Mouse (Mus musculus) CH12.LX (cell line): ENCODE measurements around the gene Gm13030. TPM values are rescaled to one million over a fixed set of nuclear protein-coding genes. Genes with fewer than 3 reads are reported as not detected.
A peak's percentile ranks its signal among the peaks of the same experiment; 100 is the strongest.

Experiments
- DNase-seq: peaks from one replicate; pipeline ENCODE4 v3.0.0-alpha.2; 2013; ENCODE audit errors: extremely low read depth
- H3K27ac ChIP-seq: 2 replicates; pipeline ENCODE4 v1.5.1; 2012; ENCODE audit warnings: low read depth, mild to moderate bottlenecking, control low read depth, moderate library complexity; ENCODE audit not compliant: insufficient read depth
- H3K27me3 ChIP-seq: replicated peaks from 2 replicates; pipeline ENCODE3; 2012; ENCODE audit warnings: inconsistent platforms
- H3K36me3 ChIP-seq, 2 experiments: replicated peaks in 1 of 2; 2 replicates each; pipeline versions ENCODE3 to v1.6.1; 2012; ENCODE audit warnings: inconsistent platforms in 1 of 2, low read length in 1 of 2, mild to moderate bottlenecking in 1 of 2, mixed read lengths in 1 of 2, moderate library complexity in 1 of 2; ENCODE audit not compliant: control insufficient read depth in 1 of 2, insufficient read depth in 1 of 2
- H3K4me1 ChIP-seq, 2 experiments: 2 replicates each; pipeline ENCODE4 v1.6.1; 2012; ENCODE audit warnings: inconsistent platforms in 1 of 2, moderate library complexity in 1 of 2; ENCODE audit not compliant: insufficient read depth in 2 of 2, control insufficient read depth in 1 of 2
- H3K4me2 ChIP-seq: 2 replicates; pipeline ENCODE4 v1.6.1; 2012; ENCODE audit warnings: low read depth, mild to moderate bottlenecking, control low read depth; ENCODE audit not compliant: poor library complexity, insufficient read depth, severe bottlenecking
- H3K4me3 ChIP-seq, 3 experiments: fragments of 150-350 bp in 1 of 3; sonication (generic) in 1 of 3; replicated peaks in 1 of 3; 2 replicates each; pipeline versions ENCODE3 to v1.5.1; 2011 to 2012; ENCODE audit warnings: low read depth in 2 of 3, low read length in 2 of 3, mild to moderate bottlenecking in 2 of 3, moderate library complexity in 2 of 3, control low read depth in 1 of 3, improper control_type of control experiment in 1 of 3, inconsistent platforms in 1 of 3, mixed read lengths in 1 of 3; ENCODE audit not compliant: poor library complexity in 1 of 3
- H3K79me2 ChIP-seq: replicated peaks from 2 replicates; pipeline ENCODE4 v1.6.1; 2012; ENCODE audit warnings: mild to moderate bottlenecking, moderate library complexity; ENCODE audit not compliant: control insufficient read depth, poor library complexity, insufficient read depth, severe bottlenecking; ENCODE audit errors: extremely low read depth
- H3K9ac ChIP-seq: 2 replicates; pipeline ENCODE4 v1.6.1; 2012; ENCODE audit warnings: low read depth, mild to moderate bottlenecking, control low read depth, moderate library complexity; ENCODE audit not compliant: insufficient read depth
- H3K9me3 ChIP-seq: replicated peaks from 2 replicates; pipeline ENCODE3; 2012; ENCODE audit warnings: low read length, inconsistent platforms, mixed read lengths
- BHLHE40 ChIP-seq: IDR thresholded peaks from 2 replicates; pipeline ENCODE4 v1.6.1; 2011; ENCODE audit warnings: mild to moderate bottlenecking, low read depth, low read length, improper control_type of control experiment
- CHD1 ChIP-seq: IDR thresholded peaks from 2 replicates; pipeline ENCODE4 v1.6.1; 2012; ENCODE audit warnings: low read depth, low read length, improper control_type of control experiment, inconsistent platforms
- CHD2 ChIP-seq: IDR thresholded peaks from 2 replicates; pipeline ENCODE4 v1.6.1; 2011; ENCODE audit warnings: low read length, improper control_type of control experiment
- ELF1 ChIP-seq: IDR thresholded peaks from 2 replicates; pipeline ENCODE4 v1.6.1; 2014; ENCODE audit warnings: low read depth, mild to moderate bottlenecking, inconsistent platforms, low read length, improper control_type of control experiment
- EP300 ChIP-seq: IDR thresholded peaks from 2 replicates; pipeline ENCODE4 v1.6.1; 2011; ENCODE audit warnings: low read length, improper control_type of control experiment
- HCFC1 ChIP-seq: IDR thresholded peaks from 2 replicates; pipeline ENCODE4 v1.6.1; 2012; ENCODE audit warnings: low read depth, mild to moderate bottlenecking, inconsistent platforms, low read length, improper control_type of control experiment
- IRF4 ChIP-seq: IDR thresholded peaks from 2 replicates; pipeline ENCODE4 v1.6.1; 2014; ENCODE audit warnings: low read depth, mild to moderate bottlenecking, inconsistent platforms, low read length, improper control_type of control experiment
- KAT2A ChIP-seq: IDR thresholded peaks from 2 replicates; pipeline ENCODE4 v1.6.1; 2012; ENCODE audit warnings: low read length, improper control_type of control experiment, inconsistent platforms; ENCODE audit not compliant: insufficient replicate concordance
- MEF2A ChIP-seq: IDR thresholded peaks from 2 replicates; pipeline ENCODE4 v1.6.1; 2014; ENCODE audit warnings: low read depth, mild to moderate bottlenecking, inconsistent platforms, low read length, improper control_type of control experiment, borderline replicate concordance
- MXI1 ChIP-seq: IDR thresholded peaks from 2 replicates; pipeline ENCODE4 v1.6.1; 2011; ENCODE audit warnings: mild to moderate bottlenecking, low read depth, low read length, improper control_type of control experiment
- MYC ChIP-seq: IDR thresholded peaks from 2 replicates; pipeline ENCODE4 v1.6.1; 2011; ENCODE audit warnings: low read depth, mild to moderate bottlenecking, improper control_type of control experiment, low read length
- NELFE ChIP-seq: IDR thresholded peaks from 2 replicates; pipeline ENCODE4 v1.6.1; 2011; ENCODE audit warnings: low read depth, low read length, improper control_type of control experiment
- NRF1 ChIP-seq: IDR thresholded peaks from 2 replicates; pipeline ENCODE4 v1.6.1; 2014; ENCODE audit warnings: low read depth, mild to moderate bottlenecking, inconsistent platforms, low read length, improper control_type of control experiment, moderate library complexity
- POLR2A ChIP-seq: IDR thresholded peaks from 2 replicates; pipeline ENCODE4 v1.6.1; 2011; ENCODE audit warnings: low read depth, mild to moderate bottlenecking, improper control_type of control experiment, low read length
- POLR2AphosphoS2 ChIP-seq: IDR thresholded peaks from 2 replicates; pipeline ENCODE4 v1.6.1; 2011; ENCODE audit warnings: low read depth, low read length, improper control_type of control experiment
- RAD21 ChIP-seq: IDR thresholded peaks from 2 replicates; pipeline ENCODE4 v1.6.1; 2011; ENCODE audit warnings: low read depth, mild to moderate bottlenecking, low read length, improper control_type of control experiment, moderate library complexity
- USF1 ChIP-seq: IDR thresholded peaks from 2 replicates; pipeline ENCODE4 v1.6.1; 2014; ENCODE audit warnings: low read depth, mild to moderate bottlenecking, inconsistent platforms, low read length, improper control_type of control experiment
- ZKSCAN1 ChIP-seq: IDR thresholded peaks from 2 replicates; pipeline ENCODE4 v1.6.1; 2012; ENCODE audit warnings: low read depth, inconsistent platforms, low read length, improper control_type of control experiment, borderline replicate concordance
- dilution Hi-C: fragments of 300-500 bp; cut with MboI; formaldehyde crosslinking; loops from 2 replicates; pipeline ENCODE4 v1.14.3; 2020; ENCODE audit warnings: low sequenced_read_pairs; ENCODE audit not compliant: extremely low pct_unique_long_range_greater_than_20kb, extremely low pct_ligation_motif_present
- in situ Hi-C: fragments of 300-500 bp; cut with MboI; formaldehyde crosslinking; loops from 3 replicates; pipeline ENCODE4 v1.14.3; 2019; ENCODE audit warnings: low sequenced_read_pairs, low pct_ligation_motif_present, low pct_unique_long_range_greater_than_20kb, mixed read lengths
- polyA plus RNA-seq: library from polyadenylated mRNA; unstranded; fragments of >175 nt; gene quantifications from 2 replicates; pipeline ENCODE4 v1.2.1, GENCODE M21; 2012; ENCODE audit warnings: low read depth; ENCODE audit not compliant: insufficient read length
- total RNA-seq, 2 experiments: library from RNA; depleted of rRNA; stranded (reverse); fragments of 300-350 nt in 1 of 2; fragments of >200 nt in 1 of 2; gene quantifications; 2 replicates each; pipeline ENCODE4 v1.2.3; 2012 to 2014

The Gm13030 gene
- total and polyA plus RNA-seq, 3 experiments, result not detected

GRCm38 (mm10) chr4:138865991-138866390 lies 7.8 kb downstream of the Gm13030 start:
- H3K27me3 ChIP-seq, result peaks cover 80% of the 10 kb centered on the region
- H3K4me2 ChIP-seq, result peak overlapping the region; percentile 57
- no peaks in the 10 kb centered on the region for H3K79me2 ChIP-seq
- no peaks in the 10 kb centered on the region for H3K36me3 ChIP-seq
- H3K4me1 ChIP-seq, result peaks cover 4 to 5% of the 10 kb centered on the region in 2 experiments; a peak in 3 of 4 replicates
- no peak overlapping the region for H3K9ac ChIP-seq
- no peak overlapping the region for H3K27ac ChIP-seq
- peaks cover 5% of the 10 kb centered on the region for H3K9me3 ChIP-seq
- DNase-seq, result no peak
- TF ChIP-seq ZKSCAN1, result peak; percentile 63
- TF ChIP-seq CHD2, result no peak
- in situ Hi-C loops, result no loop called here
- no peak overlapping the region for H3K4me3 ChIP-seq
- dilution Hi-C loops, result no loop called here

GRCm38 (mm10) chr4:138865092-138865491 lies 8.7 kb downstream of the Gm13030 start:
- H3K27ac ChIP-seq, result no peak overlapping the region
- H3K4me3 ChIP-seq, result no peak overlapping the region
- no peak overlapping the region for H3K4me2 ChIP-seq
- peaks cover 81% of the 10 kb centered on the region for H3K27me3 ChIP-seq
- H3K36me3 ChIP-seq, result no peaks in the 10 kb centered on the region
- H3K79me2 ChIP-seq, result no peaks in the 10 kb centered on the region
- in situ Hi-C loops (no loop called here), dilution Hi-C loops (no loop called here)
- DNase-seq, result no peak
- H3K4me1 ChIP-seq, result peaks cover 4 to 5% of the 10 kb centered on the region in 2 experiments; a peak in 3 of 4 replicates
- no peak for TF ChIP-seq EP300
- TF ChIP-seq POLR2A, result no peak
- TF ChIP-seq CHD1, result no peak
- no peak for TF ChIP-seq CHD2
- TF ChIP-seq BHLHE40, result no peak
- no peak for TF ChIP-seq POLR2AphosphoS2
- no peak for TF ChIP-seq NRF1
- no peak for TF ChIP-seq IRF4
- no peak for TF ChIP-seq MEF2A
- TF ChIP-seq ELF1, result no peak
- no peak for TF ChIP-seq USF1
- TF ChIP-seq NELFE, result no peak
- TF ChIP-seq MXI1, result no peak
- TF ChIP-seq RAD21, result no peak
- no peak for TF ChIP-seq HCFC1
- TF ChIP-seq MYC, result no peak
- no peak for TF ChIP-seq KAT2A
- H3K9ac ChIP-seq, result no peak overlapping the region
- peaks cover 3% of the 10 kb centered on the region for H3K9me3 ChIP-seq
